Mouse (Mus musculus) erythroblast, embryonic 14.5 days (primary cell): ENCODE measurements around the gene Sdsl. TPM values are rescaled to one million over a fixed set of nuclear protein-coding genes. Genes with fewer than 3 reads are reported as not detected.

Experiments used
- H3K27me3 ChIP-seq: 2 replicates; pipeline ENCODE4 v1.6.1; 2012; ENCODE audit warnings: inconsistent platforms; ENCODE audit not compliant: control insufficient read depth
- H3K36me3 ChIP-seq: 2 replicates; pipeline ENCODE4 v1.6.1; 2012; ENCODE audit warnings: mild to moderate bottlenecking, inconsistent platforms; ENCODE audit not compliant: control insufficient read depth
- H3K4me1 ChIP-seq: 2 replicates; pipeline ENCODE4 v1.6.1; 2012; ENCODE audit warnings: inconsistent platforms; ENCODE audit not compliant: control insufficient read depth
- H3K4me3 ChIP-seq: replicated peaks from 2 replicates; pipeline ENCODE3; 2012; ENCODE audit warnings: moderate library complexity, mild to moderate bottlenecking, inconsistent platforms
- H3K9me3 ChIP-seq: 2 replicates; pipeline ENCODE4 v1.6.1; 2012; ENCODE audit warnings: low read length, inconsistent platforms, mixed read lengths; ENCODE audit not compliant: control insufficient read depth
- GATA1 ChIP-seq: IDR thresholded peaks from 2 replicates; pipeline ENCODE4 v1.6.1; 2012; ENCODE audit warnings: low read length, inconsistent platforms, mixed read lengths
- TAL1 ChIP-seq: IDR thresholded peaks from 3 replicates; pipeline ENCODE4 v1.6.1; 2012; ENCODE audit warnings: low read length, inconsistent platforms, mixed read lengths
- polyA plus RNA-seq: library from polyadenylated mRNA; stranded (reverse); fragments of >175 nt; gene quantifications from 2 replicates; pipeline ENCODE4 v1.2.3, GENCODE M21; 2012

The Sdsl gene
- polyA plus RNA-seq, 1 experiment: not detected

DNA sequence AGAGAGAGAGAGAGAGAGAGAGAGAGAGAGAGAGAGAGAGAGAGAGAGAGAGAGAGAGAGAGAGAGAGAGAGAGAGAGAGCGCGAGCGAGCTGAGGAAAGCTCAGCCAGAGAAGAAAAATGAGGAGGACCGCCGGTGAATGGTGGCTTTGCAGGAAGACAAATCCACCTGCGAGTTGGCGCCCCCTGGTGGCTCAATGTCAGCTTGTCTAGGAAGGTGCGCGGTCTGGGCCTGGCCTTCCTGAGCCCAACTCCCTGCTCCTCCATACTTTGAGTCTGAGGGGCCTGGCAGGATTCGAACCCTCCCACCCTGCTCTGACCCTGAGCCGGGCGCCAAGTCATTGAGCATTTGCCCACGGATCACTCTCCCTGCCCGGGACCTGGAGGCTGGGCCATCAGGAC is 31.9 kb downstream of the Sdsl start:
- H3K4me1 ChIP-seq: no peaks in the 10 kb centered on the region
- TF ChIP-seq GATA1: no peak
- TF ChIP-seq TAL1: no peak
- no peak overlapping the region for H3K4me3 ChIP-seq
- H3K27me3 ChIP-seq: peaks cover 66% of the 10 kb centered on the region
- H3K9me3 ChIP-seq: no peaks in the 10 kb centered on the region; the same call in 1 of the 2 replicates
- no peaks in the 10 kb centered on the region for H3K36me3 ChIP-seq

DNA sequence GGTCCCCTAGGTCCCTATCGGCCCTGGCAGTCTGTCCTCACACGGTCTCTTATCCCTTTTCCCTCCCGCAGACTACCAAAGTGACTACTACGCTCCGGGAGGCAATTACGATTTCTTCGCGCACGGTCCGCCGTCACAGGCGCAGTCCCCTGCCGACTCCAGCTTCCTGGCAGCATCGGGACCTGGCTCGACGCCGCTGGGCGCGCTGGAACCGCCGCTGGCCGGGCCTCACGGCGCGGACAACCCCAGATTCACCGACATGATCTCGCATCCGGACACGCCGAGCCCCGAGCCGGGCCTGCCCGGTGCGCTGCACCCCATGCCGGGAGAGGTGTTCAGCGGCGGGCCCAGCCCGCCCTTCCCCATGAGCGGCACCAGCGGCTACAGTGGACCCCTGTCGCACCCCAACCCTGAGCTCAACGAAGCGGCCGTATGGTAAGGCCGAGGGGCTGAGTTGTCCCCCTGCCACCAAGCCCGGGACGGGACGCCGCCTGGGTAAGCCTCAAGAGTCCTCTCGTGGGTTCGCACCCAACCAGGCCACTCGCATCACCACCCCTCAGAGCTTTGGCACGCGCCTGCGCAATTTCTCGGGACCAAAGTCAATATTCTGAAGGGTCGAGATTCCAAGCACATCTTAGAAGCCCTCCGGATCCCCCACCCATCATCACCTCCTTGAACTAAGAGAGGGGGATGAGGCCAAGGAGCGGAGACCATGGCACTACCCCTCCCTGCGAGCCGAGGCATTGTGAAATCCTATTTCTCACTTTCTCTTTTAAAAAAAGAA is 32.5 kb downstream of the Sdsl start:
- no peak for TF ChIP-seq TAL1
- TF ChIP-seq GATA1: no peak
- no peaks in the 10 kb centered on the region for H3K4me1 ChIP-seq
- H3K27me3 ChIP-seq: peaks cover 71% of the 10 kb centered on the region
- H3K36me3 ChIP-seq: no peaks in the 10 kb centered on the region
- H3K9me3 ChIP-seq: no peaks in the 10 kb centered on the region; the same call in 1 of the 2 replicates
- H3K4me3 ChIP-seq: no peak overlapping the region

- no peaks in the 10 kb centered on the region for H3K4me1 ChIP-seq
- TF ChIP-seq GATA1: no peak
- no peak for TF ChIP-seq TAL1
- no peaks in the 10 kb centered on the region for H3K36me3 ChIP-seq
- H3K9me3 ChIP-seq: no peaks in the 10 kb centered on the region; the same call in 1 of the 2 replicates
- no peak overlapping the region for H3K4me3 ChIP-seq
- peaks cover 80% of the 10 kb centered on the region for H3K27me3 ChIP-seq
These were observed 33.5 kb downstream of the Sdsl start for GRCm38 (mm10) chr5:120438991-120439710.

- H3K4me3 ChIP-seq: no peak overlapping the region
- H3K36me3 ChIP-seq: no peaks in the 10 kb centered on the region
- H3K4me1 ChIP-seq: no peaks in the 10 kb centered on the region
- H3K9me3 ChIP-seq: no peaks in the 10 kb centered on the region; the same call in 1 of the 2 replicates
- TF ChIP-seq GATA1 (no peak), TAL1 (no peak)
- H3K27me3 ChIP-seq: peaks cover 87% of the 10 kb centered on the region
These were observed 34.1 kb downstream of the Sdsl start for GRCm38 (mm10) chr5:120438469-120438868.

- peaks cover 89% of the 10 kb centered on the region for H3K27me3 ChIP-seq
- TF ChIP-seq GATA1 (no peak), TAL1 (no peak)
- H3K36me3 ChIP-seq: no peaks in the 10 kb centered on the region
These were observed 34.6 kb downstream of the Sdsl start for GRCm38 (mm10) chr5:120437986-120438385.

DNA sequence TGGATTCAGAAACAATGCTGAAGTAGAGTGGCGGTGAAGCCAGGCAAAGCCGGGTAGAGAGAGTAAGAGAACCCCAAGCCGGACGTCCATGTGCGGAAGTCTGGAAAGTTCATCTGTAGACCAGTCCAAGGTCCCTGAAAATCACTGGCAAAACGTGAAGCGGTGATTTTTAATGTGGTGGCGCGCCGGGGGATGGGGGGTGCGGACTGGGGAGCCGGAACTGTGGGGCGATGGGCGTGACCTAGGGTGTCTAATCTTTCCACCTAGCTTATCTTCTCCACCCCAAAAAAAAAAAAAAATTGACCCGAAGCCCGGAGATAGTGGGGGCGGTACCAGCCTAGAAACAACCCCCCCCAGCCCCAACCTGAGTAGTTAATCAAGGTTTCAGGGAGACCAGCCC is 35.1 kb downstream of the Sdsl start:
- H3K27me3 ChIP-seq: peaks cover 90% of the 10 kb centered on the region
- H3K36me3 ChIP-seq: no peaks in the 10 kb centered on the region
- no peak overlapping the region for H3K4me3 ChIP-seq
- H3K9me3 ChIP-seq: no peaks in the 10 kb centered on the region; the same call in 1 of the 2 replicates
- H3K4me1 ChIP-seq: no peaks in the 10 kb centered on the region
- TF ChIP-seq TAL1 (no peak), GATA1 (no peak)

More at GRCm38 (mm10) chr5:120437986-120438385, 34.6 kb downstream of the Sdsl start:
- no peaks in the 10 kb centered on the region; the same call in 1 of the 2 replicates for H3K9me3 ChIP-seq
- H3K4me3 ChIP-seq: no peak overlapping the region
- no peaks in the 10 kb centered on the region for H3K4me1 ChIP-seq

- no peaks in the 10 kb centered on the region for H3K36me3 ChIP-seq
- H3K27me3 ChIP-seq: peaks cover 93% of the 10 kb centered on the region
- H3K9me3 ChIP-seq: no peaks in the 10 kb centered on the region; the same call in 1 of the 2 replicates
- H3K4me3 ChIP-seq: no peak overlapping the region
- no peak for TF ChIP-seq GATA1
- TF ChIP-seq TAL1: no peak
- H3K4me1 ChIP-seq: no peaks in the 10 kb centered on the region
These were observed 35.6 kb downstream of the Sdsl start for GRCm38 (mm10) chr5:120436885-120437495.

- no peak overlapping the region for H3K4me3 ChIP-seq
These were observed 36.7 kb downstream of the Sdsl start for GRCm38 (mm10) chr5:120435731-120436501.

More at GRCm38 (mm10) chr5:120435731-120436501, 36.7 kb downstream of the Sdsl start:
- Histone ChIP-seq H3K36me3 (no peaks in the 10 kb centered on the region), H3K9me3 (no peaks in the 10 kb centered on the region; the same call in 1 of the 2 replicates), H3K4me1 (no peaks in the 10 kb centered on the region), H3K27me3 (peaks cover 100% of the 10 kb centered on the region)
- TF ChIP-seq GATA1: no peak
- TF ChIP-seq TAL1: no peak
